In the genomic region with DNA sequence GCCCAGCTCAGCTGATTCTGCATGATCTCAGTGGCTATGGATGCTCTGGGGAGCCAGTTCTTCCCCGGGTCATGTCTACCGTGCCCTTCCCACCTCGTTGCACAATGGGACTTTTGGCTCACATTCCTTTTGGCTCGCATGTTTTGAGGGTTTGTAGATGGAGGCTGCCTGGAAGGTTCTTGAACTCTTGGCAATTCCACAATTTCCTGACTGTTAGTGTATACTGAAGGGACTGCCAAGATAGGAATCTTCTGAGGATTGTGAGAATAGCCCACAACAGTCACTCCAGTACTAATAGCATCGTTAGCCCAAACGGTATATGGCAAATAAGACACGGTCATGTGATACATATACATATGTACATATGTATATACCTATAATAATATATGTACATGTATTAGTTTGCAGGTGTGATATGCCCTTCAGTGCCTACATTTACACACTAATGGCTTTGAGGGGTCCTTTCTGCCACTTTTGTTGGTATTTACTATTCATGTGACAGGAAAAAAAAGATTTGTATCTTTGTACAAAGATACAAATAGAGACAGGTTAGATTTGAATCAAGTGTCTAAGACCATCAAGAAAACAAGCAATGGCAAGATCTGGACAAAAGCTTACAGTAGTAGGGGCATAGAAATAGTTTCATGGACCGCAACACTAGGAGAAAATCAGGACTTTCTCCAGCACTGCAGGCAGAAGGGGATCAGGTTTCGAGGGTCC, we compare ENCODE assay signal across 8 mouse cellular contexts. TPM values are rescaled to one million over a fixed set of nuclear protein-coding genes. Genes with fewer than 3 reads are reported as not detected.
DNase-seq lines count a peak whose midpoint lies in the region; ATAC-seq and TF ChIP-seq lines count a peak whose summit lies in the region.

No protein-coding gene starts in this region.

- intact Hi-C loops in left cerebral cortex, postnatal 4 days (cut with DNase I) = no loop called here

- H3K27ac ChIP-seq in bone marrow, adult 2 months (ENCODE audit: control insufficient read depth, insufficient read depth, low read depth, low read length, poor library complexity) = no peak overlapping the region
- H3K27ac ChIP-seq in hindbrain, embryonic 13.5 days = peak overlapping the region; percentile 60; the same call in 1 of the 2 replicates
- H3K27ac ChIP-seq in liver, embryonic 13.5 days = peak overlapping the region; percentile 47; the same call in 1 of the 2 replicates
- H3K27ac ChIP-seq in neural tube, embryonic 13.5 days (replicated peaks) = no peak overlapping the region

- DNase-seq in adrenal gland, postnatal 10 days = peak; percentile 64
- no peak for DNase-seq in adrenal gland, postnatal 25 days
- DNase-seq in fibroblast of lung, adult 2 months (ENCODE audit: low read depth) = peak; percentile 49
- DNase-seq in liver, embryonic 13.5 days = no peak
- DNase-seq in left cerebral cortex, postnatal 4 days = no peak

- no peaks in the 10 kb centered on the region for H3K36me3 ChIP-seq in hindbrain, embryonic 13.5 days
- no peaks in the 10 kb centered on the region for H3K36me3 ChIP-seq in liver, embryonic 13.5 days
- no peaks in the 10 kb centered on the region for H3K36me3 ChIP-seq in neural tube, embryonic 13.5 days

- no peaks in the 10 kb centered on the region for H3K27me3 ChIP-seq in hindbrain, embryonic 13.5 days
- H3K27me3 ChIP-seq in liver, embryonic 13.5 days = no peaks in the 10 kb centered on the region
- H3K27me3 ChIP-seq in neural tube, embryonic 13.5 days = no peaks in the 10 kb centered on the region

- H3K4me1 ChIP-seq in bone marrow, adult 2 months (ENCODE audit: control insufficient read depth, insufficient read depth, low read length) = no peaks in the 10 kb centered on the region; the same call in 1 of the 2 replicates
- H3K4me1 ChIP-seq in hindbrain, embryonic 13.5 days (replicated peaks) = no peaks in the 10 kb centered on the region; the same call in 1 of the 2 replicates
- H3K4me1 ChIP-seq in liver, embryonic 13.5 days (replicated peaks) = peaks cover 16% of the 10 kb centered on the region
- H3K4me1 ChIP-seq in neural tube, embryonic 13.5 days (replicated peaks) = 0 out of 2 replicates have a peak, but pooled peaks cover 6% of the 10 kb centered on the region

- 34% methylated on average over 9 of the region's 9 CpGs for WGBS in bone marrow, adult 2 months
- 37% methylated on average over 9 of the region's 9 CpGs for WGBS in hindbrain, embryonic 13.5 days
- 32% methylated on average over 9 of the region's 9 CpGs for WGBS in liver, embryonic 13.5 days (ENCODE audit: insufficient replicate concordance)
- 39% methylated on average over 9 of the region's 9 CpGs for WGBS in neural tube, embryonic 13.5 days

- no peak for TF ChIP-seq CTCF in bone marrow, adult 2 months (IDR thresholded peaks at IDR 0.05; ENCODE audit: control insufficient read depth, insufficient read depth, low read length)

- ATAC-seq in hindbrain, embryonic 13.5 days (ENCODE audit: low FRiP score) = peak; percentile 76
- peak; percentile 53 for ATAC-seq in liver, embryonic 13.5 days (ENCODE audit: low read depth)
- ATAC-seq in neural tube, embryonic 13.5 days (ENCODE audit: low read depth) = peak; percentile 65

- peak overlapping the region; percentile 57 for H3K4me3 ChIP-seq in bone marrow, adult 2 months (replicated peaks; ENCODE audit: control insufficient read depth, low read depth, low read length)
- peak overlapping the region; percentile 45 for H3K4me3 ChIP-seq in hindbrain, embryonic 13.5 days
- peak overlapping the region; percentile 56 for H3K4me3 ChIP-seq in liver, embryonic 13.5 days (replicated peaks)
- peak overlapping the region; percentile 41 for H3K4me3 ChIP-seq in neural tube, embryonic 13.5 days

- H3K4me2 ChIP-seq in hindbrain, embryonic 13.5 days = peak overlapping the region; percentile 47
- H3K4me2 ChIP-seq in liver, embryonic 13.5 days = peak overlapping the region; percentile 58
- H3K4me2 ChIP-seq in neural tube, embryonic 13.5 days = peak overlapping the region; percentile 47

- H3K9me3 ChIP-seq in hindbrain, embryonic 13.5 days = no peaks in the 10 kb centered on the region
- H3K9me3 ChIP-seq in liver, embryonic 13.5 days (replicated peaks) = no peaks in the 10 kb centered on the region
- no peaks in the 10 kb centered on the region for H3K9me3 ChIP-seq in neural tube, embryonic 13.5 days

- peak overlapping the region; percentile 63 for H3K9ac ChIP-seq in hindbrain, embryonic 13.5 days
- peak overlapping the region; percentile 66 for H3K9ac ChIP-seq in liver, embryonic 13.5 days
- H3K9ac ChIP-seq in neural tube, embryonic 13.5 days = peak overlapping the region; percentile 67

- no peak for TF ChIP-seq POLR2A in bone marrow, adult 2 months (IDR thresholded peaks at IDR 0.05; ENCODE audit: borderline replicate concordance, control insufficient read depth, low read depth, low read length)

RNA-seq across cellular contexts. Expression of gene Ncoa7, which starts 7.3 kb away (rescaled TPM):
- total RNA-seq in adrenal gland, postnatal 10 days (2021) = 10 to 100 TPM; 33.4 to 42.0 TPM
- total RNA-seq in adrenal gland, postnatal 25 days (2021) = 32.9 and 42.0 TPM in 2 replicates
- 26.2 and 35.6 TPM in 2 replicates for polyA plus RNA-seq in bone marrow, adult 2 months (2011; ENCODE audit: insufficient read depth, insufficient read length, low replicate concordance, missing spikeins)
- 12.6 and 13.1 TPM in 2 replicates for polyA plus RNA-seq in hindbrain, embryonic 13.5 days (2015; fragmentation: Nextera tagmentation; extraction: Ambion mirVana)
- polyA plus RNA-seq in liver, embryonic 13.5 days (2015; fragmentation: Nextera tagmentation; extraction: Ambion mirVana) = 11.8 and 13.9 TPM in 2 replicates
- 16.1 and 18.4 TPM in 2 replicates for polyA plus RNA-seq in neural tube, embryonic 13.5 days (2015; fragmentation: Nextera tagmentation; extraction: Ambion mirVana)
- total RNA-seq in left cerebral cortex, postnatal 4 days (2021) = 10 to 100 TPM; 63.6 to 66.2 TPM

RNA-seq across cellular contexts. Expression of gene Hey2, which starts 32.2 kb away (rescaled TPM):
- total RNA-seq in adrenal gland, postnatal 10 days (2021) = 1 to 10 TPM; 2.8 to 3.4 TPM
- total RNA-seq in adrenal gland, postnatal 25 days (2021) = 1.1 and 1.5 TPM in 2 replicates
- polyA plus RNA-seq in bone marrow, adult 2 months (2011; ENCODE audit: insufficient read depth, insufficient read length, low replicate concordance, missing spikeins) = 0.50 and 0.77 TPM in 2 replicates
- 7.3 and 7.7 TPM in 2 replicates for polyA plus RNA-seq in hindbrain, embryonic 13.5 days (2015; fragmentation: Nextera tagmentation; extraction: Ambion mirVana)
- polyA plus RNA-seq in liver, embryonic 13.5 days (2015; fragmentation: Nextera tagmentation; extraction: Ambion mirVana) = 0.46 and 0.59 TPM in 2 replicates
- polyA plus RNA-seq in neural tube, embryonic 13.5 days (2015; fragmentation: Nextera tagmentation; extraction: Ambion mirVana) = 15.1 and 15.7 TPM in 2 replicates
- total RNA-seq in left cerebral cortex, postnatal 4 days (2021) = 1 to 10 TPM; 4.4 to 4.8 TPM

Comparison
In these comparisons a context has a peak if more than half of its experiments do, and no peak if none do; other contexts are left out.
1. DNase-seq: peak in adrenal gland, postnatal 10 days (single experiment) and fibroblast of lung, adult 2 months (single experiment); none in adrenal gland, postnatal 25 days (single experiment), liver, embryonic 13.5 days (single experiment) and left cerebral cortex, postnatal 4 days (single experiment).
2. H3K27ac ChIP-seq: peak in hindbrain, embryonic 13.5 days (single experiment) and liver, embryonic 13.5 days (single experiment); none in bone marrow, adult 2 months (single experiment) and neural tube, embryonic 13.5 days (single experiment).
3. Peak in every context shown above with its lines, with median percentiles within 50 percentile points of each other: H3K4me3 ChIP-seq, ATAC-seq, H3K4me2 ChIP-seq and H3K9ac ChIP-seq.